Mouse (Mus musculus): Measurements from ENCODE around the gene Cfap74. TPM values are rescaled to one million over a fixed set of nuclear protein-coding genes. Genes with fewer than 3 reads are reported as not detected.
"Not testable (repeated sequence)": the region's sequence is repeated elsewhere in the genome, so short reads cannot be mapped to it uniquely, and the experiment has no call there.

The Cfap74 gene
- total RNA-seq, 2 experiments from 2014 or later: 11.1 to 14.0 TPM

- no peak for DNase-seq
Measured at GRCm38 (mm10) chr4:155412124-155412523, 3.1 kb downstream of the Cfap74 start.

- DNase-seq: no peak
Measured at GRCm38 (mm10) chr4:155413641-155414335, 4.8 kb downstream of the Cfap74 start.

GRCm38 (mm10) chr4:155414656-155415235 is 5.8 kb downstream of the Cfap74 start:
- DNase-seq: no peak

- no peak for DNase-seq
Measured at GRCm38 (mm10) chr4:155420137-155420536, 11.1 kb downstream of the Cfap74 start.

GRCm38 (mm10) chr4:155421412-155422370 is 12.7 kb downstream of the Cfap74 start:
- not testable (repeated sequence) for DNase-seq

GRCm38 (mm10) chr4:155423988-155424387 is 15.0 kb downstream of the Cfap74 start:
- DNase-seq: no peak

GRCm38 (mm10) chr4:155426272-155426671 is 17.3 kb downstream of the Cfap74 start:
- DNase-seq: no peak

- DNase-seq: no peak
Measured at GRCm38 (mm10) chr4:155428442-155428841, 19.5 kb downstream of the Cfap74 start.

- DNase-seq: no peak
Measured at GRCm38 (mm10) chr4:155429202-155429601, 20.2 kb downstream of the Cfap74 start.

GRCm38 (mm10) chr4:155432358-155432757 is 23.4 kb downstream of the Cfap74 start:
- DNase-seq: no peak

GRCm38 (mm10) chr4:155433993-155434392 is 25.0 kb downstream of the Cfap74 start:
- DNase-seq: no peak

GRCm38 (mm10) chr4:155442808-155443207 is 33.8 kb downstream of the Cfap74 start:
- DNase-seq: no peak

GRCm38 (mm10) chr4:155451597-155451996 is 42.6 kb downstream of the Cfap74 start:
- no peak for DNase-seq

GRCm38 (mm10) chr4:155458575-155458974 is 49.6 kb downstream of the Cfap74 start:
- no peak for DNase-seq

GRCm38 (mm10) chr4:155463050-155463449 is 54.1 kb downstream of the Cfap74 start:
- no peak for DNase-seq

GRCm38 (mm10) chr4:155463611-155464010 is 54.6 kb downstream of the Cfap74 start:
- DNase-seq: no peak

GRCm38 (mm10) chr4:155464061-155464460 is 55.1 kb downstream of the Cfap74 start:
- no peak for DNase-seq

- no peak for DNase-seq
Measured at GRCm38 (mm10) chr4:155465607-155466006, 56.6 kb downstream of the Cfap74 start.

GRCm38 (mm10) chr4:155466080-155466479 is 57.1 kb downstream of the Cfap74 start:
- DNase-seq: no peak

- peak in 1 of 2 experiments; percentile 1 for DNase-seq
Measured at GRCm38 (mm10) chr4:155467237-155468010, 58.4 kb downstream of the Cfap74 start.

GRCm38 (mm10) chr4:155468952-155469351 is 60.0 kb downstream of the Cfap74 start, which contains the start of gene Tmem52:
Gene Tmem52 (plus strand): TSS chr4:155469114.
- peak in 1 of 2 experiments; percentile 2 for DNase-seq

Measured in layer of hippocampus, postnatal 36 days (tissue).